Mouse (Mus musculus): ENCODE data around the gene Ramp3.

The Ramp3 gene

GRCm38 (mm10) chr11:6720746-6721145 is 62.4 kb downstream of the Ramp3 start:
- in situ Hi-C loops (cut with MboI, MseI) = loop anchor here in 1 of 2 experiments (5.0 kb wide), 1 partner anchor 47 kb away; no protein-coding TSS in a partner anchor

- in situ Hi-C loops (cut with MboI, MseI) = loop anchor here in 1 of 2 experiments (5.0 kb wide), 1 partner anchor 40 kb away; no protein-coding TSS in a partner anchor
These were observed 68.6 kb downstream of the Ramp3 start for GRCm38 (mm10) chr11:6726921-6727320.

Measured in T-helper 17 cell (primary cell).